Mouse (Mus musculus) MEL (cell line): ENCODE data around the gene Gm38394. TPM values are rescaled to one million over a fixed set of nuclear protein-coding genes. Genes with fewer than 3 reads are reported as not detected.
"Not testable (repeated sequence)": the region's sequence is repeated elsewhere in the genome, so short reads cannot be mapped to it uniquely, and the experiment has no call there.

Experiments used
- DNase-seq: peaks from one replicate; pipeline ENCODE4 v3.0.0; 2011; ENCODE audit warnings: low read depth, low spot score
- H3K27ac ChIP-seq: 2 replicates; pipeline ENCODE4 v1.5.1; 2012; ENCODE audit warnings: low read depth, mild to moderate bottlenecking, control low read depth, low read length, moderate library complexity; ENCODE audit not compliant: control insufficient read depth
- H3K27me3 ChIP-seq, 2 experiments: fragments of 150-350 bp in 1 of 2; sonication (generic) in 1 of 2; 2 replicates each; pipeline ENCODE4 v1.6.1; 2012; ENCODE audit warnings: low read length in 2 of 2, mild to moderate bottlenecking in 2 of 2, improper control_type of control experiment in 1 of 2, moderate library complexity in 1 of 2; ENCODE audit not compliant: insufficient read depth in 2 of 2, control insufficient read depth in 1 of 2
- H3K36me3 ChIP-seq, 2 experiments: 2 replicates each; pipeline ENCODE4 v1.6.1; 2012 to 2014; ENCODE audit warnings: low read length in 2 of 2, improper control_type of control experiment in 1 of 2, inconsistent platforms in 1 of 2, mild to moderate bottlenecking in 1 of 2; ENCODE audit not compliant: insufficient read depth in 2 of 2, control insufficient read depth in 1 of 2
- H3K4me1 ChIP-seq, 2 experiments: fragments of 150-350 bp in 1 of 2; sonication (generic) in 1 of 2; 2 replicates each; pipeline ENCODE4 v1.6.1; 2012; ENCODE audit warnings: low read length in 2 of 2, improper control_type of control experiment in 1 of 2, mild to moderate bottlenecking in 1 of 2; ENCODE audit not compliant: insufficient read depth in 2 of 2, control insufficient read depth in 1 of 2
- H3K4me3 ChIP-seq, 2 experiments: fragments of 150-350 bp in 1 of 2; sonication (generic) in 1 of 2; 2 replicates each; pipeline ENCODE4 v1.5.1; 2012; ENCODE audit warnings: low read depth in 2 of 2, low read length in 2 of 2, mild to moderate bottlenecking in 2 of 2, moderate library complexity in 2 of 2, control low read depth in 1 of 2, improper control_type of control experiment in 1 of 2; ENCODE audit not compliant: control insufficient read depth in 1 of 2, insufficient read depth in 1 of 2
- H3K79me2 ChIP-seq: 2 replicates; pipeline ENCODE4 v1.6.1; 2012; ENCODE audit warnings: mild to moderate bottlenecking, low read length, moderate library complexity; ENCODE audit not compliant: control insufficient read depth, poor library complexity, insufficient read depth
- H3K9ac ChIP-seq: 2 replicates; pipeline ENCODE4 v1.6.1; 2012; ENCODE audit warnings: low read depth, mild to moderate bottlenecking, control low read depth, low read length, moderate library complexity; ENCODE audit not compliant: control insufficient read depth, poor library complexity, severe bottlenecking
- H3K9me3 ChIP-seq: fragments of 150-350 bp; sonication (generic); replicated peaks from 2 replicates; pipeline ENCODE4 v1.6.1; 2012; ENCODE audit warnings: mild to moderate bottlenecking, low read length, improper control_type of control experiment, moderate library complexity; ENCODE audit not compliant: insufficient read depth
- CHD2 ChIP-seq: IDR thresholded peaks from 2 replicates; pipeline ENCODE4 v1.6.1; 2011; ENCODE audit warnings: low read length, improper control_type of control experiment
- CTCF ChIP-seq, 3 experiments: IDR thresholded peaks in 2 of 3; conservative IDR thresholded peaks in 1 of 3; 2 replicates each; pipeline ENCODE4 v1.5.1; 2011 to 2012; ENCODE audit warnings: low read length in 3 of 3, low read depth in 2 of 3, mild to moderate bottlenecking in 2 of 3, improper control_type of control experiment in 1 of 3, inconsistent platforms in 1 of 3, mixed read lengths in 1 of 3, moderate library complexity in 1 of 3; ENCODE audit not compliant: control insufficient read depth in 1 of 3, insufficient read depth in 1 of 3, poor library complexity in 1 of 3, severe bottlenecking in 1 of 3
- E2F4 ChIP-seq: IDR thresholded peaks from 2 replicates; pipeline ENCODE4 v1.6.1; 2011; ENCODE audit warnings: low read depth, low read length, improper control_type of control experiment, borderline replicate concordance
- ELF1 ChIP-seq: IDR thresholded peaks from 2 replicates; pipeline ENCODE4 v1.6.1; 2014; ENCODE audit warnings: low read depth, mild to moderate bottlenecking, inconsistent platforms, low read length, improper control_type of control experiment, moderate library complexity
- EP300 ChIP-seq, 2 experiments: IDR thresholded peaks; 2 replicates each; pipeline ENCODE4 v1.6.1; 2011; ENCODE audit warnings: improper control_type of control experiment in 2 of 2, low read length in 2 of 2, low read depth in 1 of 2, mild to moderate bottlenecking in 1 of 2
- ETS1 ChIP-seq: IDR thresholded peaks from 2 replicates; pipeline ENCODE4 v1.6.1; 2012; ENCODE audit warnings: low read depth, mild to moderate bottlenecking, inconsistent platforms, low read length, improper control_type of control experiment, moderate library complexity
- GABPA ChIP-seq: IDR thresholded peaks from 2 replicates; pipeline ENCODE4 v1.6.1; 2012; ENCODE audit warnings: low read depth, mild to moderate bottlenecking, inconsistent platforms, low read length, improper control_type of control experiment, moderate library complexity
- HCFC1 ChIP-seq: IDR thresholded peaks from 2 replicates; pipeline ENCODE4 v1.6.1; 2012; ENCODE audit warnings: low read depth, mild to moderate bottlenecking, inconsistent platforms, low read length, improper control_type of control experiment, moderate library complexity
- KAT2A ChIP-seq: conservative IDR thresholded peaks from 2 replicates; pipeline ENCODE4 v1.6.1; 2012; ENCODE audit warnings: low read depth, low read length, improper control_type of control experiment, inconsistent platforms
- MAZ ChIP-seq: IDR thresholded peaks from 2 replicates; pipeline ENCODE4 v1.6.1; 2012; ENCODE audit warnings: low read depth, mild to moderate bottlenecking, inconsistent platforms, low read length, improper control_type of control experiment
- MEF2A ChIP-seq: IDR thresholded peaks from 2 replicates; pipeline ENCODE4 v1.6.1; 2014; ENCODE audit warnings: low read depth, mild to moderate bottlenecking, inconsistent platforms, low read length, improper control_type of control experiment; ENCODE audit not compliant: poor library complexity, insufficient replicate concordance, severe bottlenecking; ENCODE audit errors: extremely low read depth
- POLR2A ChIP-seq, 2 experiments: IDR thresholded peaks; 2 replicates each; pipeline ENCODE4 v1.6.1; 2011 to 2012; ENCODE audit warnings: low read length in 2 of 2, mild to moderate bottlenecking in 2 of 2, control low read depth in 1 of 2, improper control_type of control experiment in 1 of 2, low read depth in 1 of 2, moderate library complexity in 1 of 2; ENCODE audit not compliant: control insufficient read depth in 1 of 2, insufficient read depth in 1 of 2, poor library complexity in 1 of 2
- POLR2AphosphoS2 ChIP-seq: IDR thresholded peaks from 2 replicates; pipeline ENCODE4 v1.6.1; 2011; ENCODE audit warnings: low read length, improper control_type of control experiment
- RAD21 ChIP-seq: IDR thresholded peaks from 2 replicates; pipeline ENCODE4 v1.6.1; 2011; ENCODE audit warnings: mild to moderate bottlenecking, low read depth, low read length, improper control_type of control experiment
- SMC3 ChIP-seq: IDR thresholded peaks from 2 replicates; pipeline ENCODE4 v1.6.1; 2011; ENCODE audit warnings: low read depth, low read length, improper control_type of control experiment
- TAL1 ChIP-seq: IDR thresholded peaks from 2 replicates; pipeline ENCODE4 v1.6.1; 2012; ENCODE audit warnings: mild to moderate bottlenecking, inconsistent platforms, low read length, moderate library complexity, mixed read lengths
- TCF12 ChIP-seq: IDR thresholded peaks from 2 replicates; pipeline ENCODE4 v1.6.1; 2014; ENCODE audit warnings: low read depth, mild to moderate bottlenecking, inconsistent platforms, low read length, improper control_type of control experiment, moderate library complexity
- UBTF ChIP-seq: IDR thresholded peaks from 2 replicates; pipeline ENCODE4 v1.6.1; 2012; ENCODE audit warnings: low read depth, mild to moderate bottlenecking, inconsistent platforms, low read length, improper control_type of control experiment, moderate library complexity, borderline replicate concordance; ENCODE audit not compliant: insufficient read depth
- USF1 ChIP-seq: IDR thresholded peaks from 2 replicates; pipeline ENCODE4 v1.6.1; 2014; ENCODE audit warnings: low read depth, mild to moderate bottlenecking, inconsistent platforms, low read length, improper control_type of control experiment, moderate library complexity
- USF2 ChIP-seq, 2 experiments: IDR thresholded peaks; 2 replicates each; pipeline ENCODE4 v1.6.1; 2011 to 2012; ENCODE audit warnings: improper control_type of control experiment in 2 of 2, low read length in 2 of 2, borderline replicate concordance in 1 of 2, inconsistent platforms in 1 of 2, low read depth in 1 of 2, mild to moderate bottlenecking in 1 of 2; ENCODE audit not compliant: insufficient read depth in 1 of 2
- ZKSCAN1 ChIP-seq: IDR thresholded peaks from 2 replicates; pipeline ENCODE4 v1.6.1; 2012; ENCODE audit warnings: low read depth, mild to moderate bottlenecking, inconsistent platforms, low read length, improper control_type of control experiment, moderate library complexity
- polyA plus RNA-seq, 2 experiments: library from polyadenylated mRNA; stranded (reverse) in 1 of 2; unstranded in 1 of 2; fragments of >175 nt in 1 of 2; fragments of >200 nt in 1 of 2; gene quantifications; 2 replicates each; pipeline versions ENCODE4 v1.2.1 to v1.2.4; 2012; ENCODE audit warnings: low replicate concordance in 2 of 2, low read depth in 1 of 2; ENCODE audit not compliant: insufficient read length in 2 of 2, insufficient read depth in 1 of 2, missing spikeins in 1 of 2
- total RNA-seq: library from RNA; depleted of rRNA; stranded (reverse); fragments of 300-350 nt; gene quantifications from 2 replicates; pipeline ENCODE4 v1.2.3, GENCODE M21; 2012

The Gm38394 gene
- total and polyA plus RNA-seq, 3 experiments = 1.0 to 5.2 TPM; not detected in 1

GRCm38 (mm10) chr1:133668618-133669017 lies 7.5 kb upstream of the Gm38394 start:
- no peak for DNase-seq
- TF ChIP-seq USF2 (IDR thresholded peaks at IDR 0.05; ENCODE audit: borderline replicate concordance in 1 of 2, insufficient read depth in 1 of 2, low read depth in 1 of 2, low read length in 2 of 2) (no peak), POLR2A (IDR thresholded peaks at IDR 0.05; ENCODE audit: control insufficient read depth in 1 of 2, insufficient read depth in 1 of 2, low read depth in 1 of 2, low read length in 2 of 2, poor library complexity in 1 of 2) (no peak), TCF12 (no peak), SMC3 (no peak), MEF2A (no peak), HCFC1 (no peak), ETS1 (no peak), ELF1 (no peak), RAD21 (no peak), E2F4 (no peak), EP300 (IDR thresholded peaks at IDR 0.05; ENCODE audit: low read depth in 1 of 2, low read length in 2 of 2) (no peak), USF1 (no peak), UBTF (no peak), CTCF (IDR thresholded peaks at IDR 0.05 in 2 of 3, conservative IDR thresholded peaks at IDR 0.05 in 1 of 3; ENCODE audit: control insufficient read depth in 1 of 3, insufficient read depth in 1 of 3, low read depth in 2 of 3, low read length in 3 of 3, poor library complexity in 1 of 3, severe bottlenecking in 1 of 3) (no peak), POLR2AphosphoS2 (no peak), ZKSCAN1 (no peak), TAL1 (no peak), CHD2 (no peak)
- Histone ChIP-seq H3K9ac (no peak overlapping the region), H3K4me3 (no peak overlapping the region), H3K4me1 (no peaks in the 10 kb centered on the region), H3K36me3 (no peaks in the 10 kb centered on the region), H3K79me2 (no peaks in the 10 kb centered on the region), H3K27me3 (no peaks in the 10 kb centered on the region), H3K27ac (no peak overlapping the region), H3K9me3 (no peaks in the 10 kb centered on the region)

DNA sequence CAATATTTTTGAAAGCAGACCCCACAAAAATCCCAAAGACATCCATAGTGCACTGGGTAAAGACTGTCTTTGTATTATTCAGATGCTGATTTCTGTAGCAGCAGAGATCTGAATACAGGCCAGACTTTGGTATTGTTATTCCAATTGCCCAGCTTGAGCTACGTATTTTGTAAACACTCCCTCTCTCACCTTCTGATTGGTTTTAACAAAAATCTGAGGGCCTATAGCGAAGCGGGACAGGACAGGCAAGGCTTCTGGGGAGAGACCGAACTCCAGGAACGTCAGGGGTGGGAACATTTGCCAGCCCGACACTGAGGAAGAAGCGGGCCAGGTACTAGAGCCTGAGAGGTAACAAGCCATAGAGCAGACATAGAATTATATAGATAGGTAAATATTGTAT lies 6.6 kb upstream of the Gm38394 start:
- no peaks in the 10 kb centered on the region for H3K36me3 ChIP-seq
- no peaks in the 10 kb centered on the region for H3K79me2 ChIP-seq
- H3K4me3 ChIP-seq = no peak overlapping the region
- no peaks in the 10 kb centered on the region for H3K4me1 ChIP-seq
- DNase-seq = no peak
- no peak overlapping the region for H3K9ac ChIP-seq
- H3K27ac ChIP-seq = no peak overlapping the region
- no peaks in the 10 kb centered on the region for H3K27me3 ChIP-seq
- no peaks in the 10 kb centered on the region for H3K9me3 ChIP-seq
- TF ChIP-seq ELF1 = no peak
- no peak for TF ChIP-seq KAT2A
- TF ChIP-seq CTCF (IDR thresholded peaks at IDR 0.05 in 2 of 3, conservative IDR thresholded peaks at IDR 0.05 in 1 of 3; ENCODE audit: control insufficient read depth in 1 of 3, insufficient read depth in 1 of 3, low read depth in 2 of 3, low read length in 3 of 3, poor library complexity in 1 of 3, severe bottlenecking in 1 of 3) = no peak
- no peak for TF ChIP-seq GABPA
- TF ChIP-seq MAZ = no peak
- no peak for TF ChIP-seq USF2 (IDR thresholded peaks at IDR 0.05; ENCODE audit: borderline replicate concordance in 1 of 2, insufficient read depth in 1 of 2, low read depth in 1 of 2, low read length in 2 of 2)
- TF ChIP-seq, all 39 proteins: peak for 0

DNA sequence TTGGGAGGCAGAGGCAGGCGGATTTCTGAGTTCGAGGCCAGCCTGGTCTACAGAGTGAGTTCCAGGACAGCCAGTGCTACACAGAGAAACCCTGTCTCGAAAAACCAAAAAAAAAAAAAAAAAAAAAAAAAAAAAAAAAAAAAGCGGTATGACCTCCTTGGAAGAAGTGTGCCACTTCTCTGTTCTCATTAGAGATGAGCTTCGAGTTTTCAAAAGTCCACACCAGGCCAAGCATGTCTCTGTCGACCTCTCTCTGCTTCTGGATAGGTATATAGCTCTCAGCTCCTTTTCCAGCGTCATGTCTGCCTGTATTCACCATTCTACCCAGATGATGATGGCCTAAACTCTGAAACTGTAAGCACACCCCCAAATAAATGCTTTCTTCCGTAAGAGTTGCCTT lies 4.6 kb upstream of the Gm38394 start:
- H3K4me1 ChIP-seq, H3K9me3 ChIP-seq, H3K36me3 ChIP-seq, H3K27me3 ChIP-seq, H3K4me3 ChIP-seq, H3K79me2 ChIP-seq, H3K27ac ChIP-seq, DNase-seq, H3K9ac ChIP-seq: not testable (repeated sequence)
